Mouse (Mus musculus) MEL (cell line): Measurements from ENCODE around the gene Tbxas1. TPM values are rescaled to one million over a fixed set of nuclear protein-coding genes. Genes with fewer than 3 reads are reported as not detected.

Source experiments
- DNase-seq: peaks from one replicate; pipeline ENCODE4 v3.0.0; 2011; ENCODE audit warnings: low read depth, low spot score
- H3K27ac ChIP-seq: 2 replicates; pipeline ENCODE4 v1.5.1; 2012; ENCODE audit warnings: low read depth, mild to moderate bottlenecking, control low read depth, low read length, moderate library complexity; ENCODE audit not compliant: control insufficient read depth
- H3K27me3 ChIP-seq, 2 experiments: fragments of 150-350 bp in 1 of 2; sonication (generic) in 1 of 2; 2 replicates each; pipeline ENCODE4 v1.6.1; 2012; ENCODE audit warnings: low read length in 2 of 2, mild to moderate bottlenecking in 2 of 2, improper control_type of control experiment in 1 of 2, moderate library complexity in 1 of 2; ENCODE audit not compliant: insufficient read depth in 2 of 2, control insufficient read depth in 1 of 2
- H3K36me3 ChIP-seq, 2 experiments: 2 replicates each; pipeline ENCODE4 v1.6.1; 2012 to 2014; ENCODE audit warnings: low read length in 2 of 2, improper control_type of control experiment in 1 of 2, inconsistent platforms in 1 of 2, mild to moderate bottlenecking in 1 of 2; ENCODE audit not compliant: insufficient read depth in 2 of 2, control insufficient read depth in 1 of 2
- H3K4me1 ChIP-seq, 2 experiments: fragments of 150-350 bp in 1 of 2; sonication (generic) in 1 of 2; 2 replicates each; pipeline ENCODE4 v1.6.1; 2012; ENCODE audit warnings: low read length in 2 of 2, improper control_type of control experiment in 1 of 2, mild to moderate bottlenecking in 1 of 2; ENCODE audit not compliant: insufficient read depth in 2 of 2, control insufficient read depth in 1 of 2
- H3K4me3 ChIP-seq, 2 experiments: fragments of 150-350 bp in 1 of 2; sonication (generic) in 1 of 2; 2 replicates each; pipeline ENCODE4 v1.5.1; 2012; ENCODE audit warnings: low read depth in 2 of 2, low read length in 2 of 2, mild to moderate bottlenecking in 2 of 2, moderate library complexity in 2 of 2, control low read depth in 1 of 2, improper control_type of control experiment in 1 of 2; ENCODE audit not compliant: control insufficient read depth in 1 of 2, insufficient read depth in 1 of 2
- H3K79me2 ChIP-seq: 2 replicates; pipeline ENCODE4 v1.6.1; 2012; ENCODE audit warnings: mild to moderate bottlenecking, low read length, moderate library complexity; ENCODE audit not compliant: control insufficient read depth, poor library complexity, insufficient read depth
- H3K9ac ChIP-seq: 2 replicates; pipeline ENCODE4 v1.6.1; 2012; ENCODE audit warnings: low read depth, mild to moderate bottlenecking, control low read depth, low read length, moderate library complexity; ENCODE audit not compliant: control insufficient read depth, poor library complexity, severe bottlenecking
- H3K9me3 ChIP-seq: fragments of 150-350 bp; sonication (generic); replicated peaks from 2 replicates; pipeline ENCODE4 v1.6.1; 2012; ENCODE audit warnings: mild to moderate bottlenecking, low read length, improper control_type of control experiment, moderate library complexity; ENCODE audit not compliant: insufficient read depth
- CHD1 ChIP-seq: IDR thresholded peaks from 2 replicates; pipeline ENCODE4 v1.6.1; 2012; ENCODE audit warnings: low read depth, mild to moderate bottlenecking, inconsistent platforms, low read length, improper control_type of control experiment
- CHD2 ChIP-seq: IDR thresholded peaks from 2 replicates; pipeline ENCODE4 v1.6.1; 2011; ENCODE audit warnings: low read length, improper control_type of control experiment
- E2F4 ChIP-seq: IDR thresholded peaks from 2 replicates; pipeline ENCODE4 v1.6.1; 2011; ENCODE audit warnings: low read depth, low read length, improper control_type of control experiment, borderline replicate concordance
- EP300 ChIP-seq, 2 experiments: IDR thresholded peaks; 2 replicates each; pipeline ENCODE4 v1.6.1; 2011; ENCODE audit warnings: improper control_type of control experiment in 2 of 2, low read length in 2 of 2, low read depth in 1 of 2, mild to moderate bottlenecking in 1 of 2
- ETS1 ChIP-seq: IDR thresholded peaks from 2 replicates; pipeline ENCODE4 v1.6.1; 2012; ENCODE audit warnings: low read depth, mild to moderate bottlenecking, inconsistent platforms, low read length, improper control_type of control experiment, moderate library complexity
- GABPA ChIP-seq: IDR thresholded peaks from 2 replicates; pipeline ENCODE4 v1.6.1; 2012; ENCODE audit warnings: low read depth, mild to moderate bottlenecking, inconsistent platforms, low read length, improper control_type of control experiment, moderate library complexity
- HCFC1 ChIP-seq: IDR thresholded peaks from 2 replicates; pipeline ENCODE4 v1.6.1; 2012; ENCODE audit warnings: low read depth, mild to moderate bottlenecking, inconsistent platforms, low read length, improper control_type of control experiment, moderate library complexity
- JUND ChIP-seq: IDR thresholded peaks from 2 replicates; pipeline ENCODE4 v1.6.1; 2011; ENCODE audit warnings: low read depth, mild to moderate bottlenecking, improper control_type of control experiment, low read length
- KAT2A ChIP-seq: conservative IDR thresholded peaks from 2 replicates; pipeline ENCODE4 v1.6.1; 2012; ENCODE audit warnings: low read depth, low read length, improper control_type of control experiment, inconsistent platforms
- MAX ChIP-seq: IDR thresholded peaks from 2 replicates; pipeline ENCODE4 v1.6.1; 2011; ENCODE audit warnings: low read length, improper control_type of control experiment
- MAZ ChIP-seq: IDR thresholded peaks from 2 replicates; pipeline ENCODE4 v1.6.1; 2012; ENCODE audit warnings: low read depth, mild to moderate bottlenecking, inconsistent platforms, low read length, improper control_type of control experiment
- MEF2A ChIP-seq: IDR thresholded peaks from 2 replicates; pipeline ENCODE4 v1.6.1; 2014; ENCODE audit warnings: low read depth, mild to moderate bottlenecking, inconsistent platforms, low read length, improper control_type of control experiment; ENCODE audit not compliant: poor library complexity, insufficient replicate concordance, severe bottlenecking; ENCODE audit errors: extremely low read depth
- MXI1 ChIP-seq: IDR thresholded peaks from 2 replicates; pipeline ENCODE4 v1.6.1; 2011; ENCODE audit warnings: mild to moderate bottlenecking, low read depth, low read length, improper control_type of control experiment
- MYC ChIP-seq: IDR thresholded peaks from 2 replicates; pipeline ENCODE4 v1.6.1; 2011; ENCODE audit warnings: low read depth, mild to moderate bottlenecking, low read length, improper control_type of control experiment, moderate library complexity
- NELFE ChIP-seq: IDR thresholded peaks from 2 replicates; pipeline ENCODE4 v1.6.1; 2011; ENCODE audit warnings: low read depth, low read length, improper control_type of control experiment
- POLR2AphosphoS2 ChIP-seq: IDR thresholded peaks from 2 replicates; pipeline ENCODE4 v1.6.1; 2011; ENCODE audit warnings: low read length, improper control_type of control experiment
- POLR2AphosphoS5 ChIP-seq: IDR thresholded peaks from 2 replicates; pipeline ENCODE4 v1.6.1; 2012; ENCODE audit warnings: low read depth, borderline replicate concordance, mild to moderate bottlenecking, inconsistent platforms, low read length, moderate library complexity, mixed read lengths
- RAD21 ChIP-seq: IDR thresholded peaks from 2 replicates; pipeline ENCODE4 v1.6.1; 2011; ENCODE audit warnings: mild to moderate bottlenecking, low read depth, low read length, improper control_type of control experiment
- RCOR1 ChIP-seq: IDR thresholded peaks from 2 replicates; pipeline ENCODE4 v1.6.1; 2012; ENCODE audit warnings: low read depth, mild to moderate bottlenecking, inconsistent platforms, low read length, improper control_type of control experiment
- SIN3A ChIP-seq: IDR thresholded peaks from 2 replicates; pipeline ENCODE4 v1.6.1; 2012; ENCODE audit warnings: low read length, improper control_type of control experiment, inconsistent platforms
- SMC3 ChIP-seq: IDR thresholded peaks from 2 replicates; pipeline ENCODE4 v1.6.1; 2011; ENCODE audit warnings: low read depth, low read length, improper control_type of control experiment
- TAL1 ChIP-seq: IDR thresholded peaks from 2 replicates; pipeline ENCODE4 v1.6.1; 2012; ENCODE audit warnings: mild to moderate bottlenecking, inconsistent platforms, low read length, moderate library complexity, mixed read lengths
- TBP ChIP-seq: IDR thresholded peaks from 2 replicates; pipeline ENCODE4 v1.8.0; 2011; ENCODE audit warnings: low read depth, low read length, improper control_type of control experiment
- UBTF ChIP-seq: IDR thresholded peaks from 2 replicates; pipeline ENCODE4 v1.6.1; 2012; ENCODE audit warnings: low read depth, mild to moderate bottlenecking, inconsistent platforms, low read length, improper control_type of control experiment, moderate library complexity, borderline replicate concordance; ENCODE audit not compliant: insufficient read depth
- USF1 ChIP-seq: IDR thresholded peaks from 2 replicates; pipeline ENCODE4 v1.6.1; 2014; ENCODE audit warnings: low read depth, mild to moderate bottlenecking, inconsistent platforms, low read length, improper control_type of control experiment, moderate library complexity
- USF2 ChIP-seq, 2 experiments: IDR thresholded peaks; 2 replicates each; pipeline ENCODE4 v1.6.1; 2011 to 2012; ENCODE audit warnings: improper control_type of control experiment in 2 of 2, low read length in 2 of 2, borderline replicate concordance in 1 of 2, inconsistent platforms in 1 of 2, low read depth in 1 of 2, mild to moderate bottlenecking in 1 of 2; ENCODE audit not compliant: insufficient read depth in 1 of 2
- ZC3H11A ChIP-seq: IDR thresholded peaks from 2 replicates; pipeline ENCODE4 v1.6.1; 2012; ENCODE audit warnings: low read depth, mild to moderate bottlenecking, inconsistent platforms, low read length, improper control_type of control experiment
- ZKSCAN1 ChIP-seq: IDR thresholded peaks from 2 replicates; pipeline ENCODE4 v1.6.1; 2012; ENCODE audit warnings: low read depth, mild to moderate bottlenecking, inconsistent platforms, low read length, improper control_type of control experiment, moderate library complexity
- polyA plus RNA-seq, 2 experiments: library from polyadenylated mRNA; stranded (reverse) in 1 of 2; unstranded in 1 of 2; fragments of >175 nt in 1 of 2; fragments of >200 nt in 1 of 2; gene quantifications; 2 replicates each; pipeline versions ENCODE4 v1.2.1 to v1.2.4; 2012; ENCODE audit warnings: low replicate concordance in 2 of 2, low read depth in 1 of 2; ENCODE audit not compliant: insufficient read length in 2 of 2, insufficient read depth in 1 of 2, missing spikeins in 1 of 2
- total RNA-seq: library from RNA; depleted of rRNA; stranded (reverse); fragments of 300-350 nt; gene quantifications from 2 replicates; pipeline ENCODE4 v1.2.3, GENCODE M21; 2012

The Tbxas1 gene
- total and polyA plus RNA-seq, 3 experiments: 0.54 to 2.7 TPM; not detected in 1

GRCm38 (mm10) chr6:38839891-38840290, 35.3 kb upstream of the Tbxas1 start:
- H3K79me2 ChIP-seq: 0 out of 2 replicates have a peak, but pooled peaks cover 2% of the 10 kb centered on the region
- peaks cover 10 to 12% of the 10 kb centered on the region in 2 experiments for H3K4me1 ChIP-seq
- H3K4me3 ChIP-seq: no peak overlapping the region
- H3K9ac ChIP-seq: no peak overlapping the region
- no peaks in the 10 kb centered on the region for H3K9me3 ChIP-seq
- no peaks in the 10 kb centered on the region for H3K27me3 ChIP-seq
- no peak for TF ChIP-seq MAX
- TF ChIP-seq ZC3H11A: no peak
- TF ChIP-seq UBTF: no peak
- no peak for TF ChIP-seq MYC
- TF ChIP-seq USF2 (IDR thresholded peaks at IDR 0.05; ENCODE audit: borderline replicate concordance in 1 of 2, insufficient read depth in 1 of 2, low read depth in 1 of 2, low read length in 2 of 2): no peak
- no peak for TF ChIP-seq TAL1
- no peak for TF ChIP-seq POLR2AphosphoS5
- TF ChIP-seq MEF2A: no peak
- no peak for TF ChIP-seq CHD2
- no peak for TF ChIP-seq TBP
- no peak for TF ChIP-seq CHD1
- TF ChIP-seq JUND: no peak
- TF ChIP-seq SMC3: no peak
- TF ChIP-seq NELFE: no peak
- TF ChIP-seq KAT2A: no peak
- TF ChIP-seq ZKSCAN1: no peak
- TF ChIP-seq GABPA: no peak
- peaks cover 0 to 19% of the 10 kb centered on the region in 2 experiments; a peak in 2 of 4 replicates for H3K36me3 ChIP-seq
- H3K27ac ChIP-seq: no peak overlapping the region
- no peak for DNase-seq

DNA sequence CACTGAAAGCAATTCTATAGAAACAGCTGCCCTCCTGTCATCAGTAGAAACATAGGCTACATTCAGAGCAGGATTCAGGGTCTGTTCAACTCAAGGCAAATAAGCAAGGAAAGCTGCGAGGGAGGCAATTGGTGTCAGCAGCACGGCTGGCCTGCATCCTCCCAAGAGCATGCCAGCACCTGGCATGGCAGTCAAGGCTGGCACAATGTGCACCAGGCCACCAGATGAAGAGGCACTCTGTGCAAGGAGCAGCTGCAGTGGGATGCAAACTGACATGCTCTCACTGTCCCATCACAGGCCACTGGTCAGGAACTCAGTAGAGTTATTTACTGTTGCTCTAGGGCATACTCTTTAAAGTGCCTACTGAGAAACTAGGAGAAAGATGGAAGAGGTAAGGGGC, 34.8 kb upstream of the Tbxas1 start:
- peaks cover 0 to 15% of the 10 kb centered on the region in 2 experiments; a peak in 2 of 4 replicates for H3K36me3 ChIP-seq
- TF ChIP-seq UBTF (no peak), POLR2AphosphoS5 (no peak), SIN3A (no peak), KAT2A (no peak), MXI1 (no peak), USF1 (no peak), SMC3 (no peak), MAZ (no peak), HCFC1 (no peak), ETS1 (no peak), USF2 (IDR thresholded peaks at IDR 0.05; ENCODE audit: borderline replicate concordance in 1 of 2, insufficient read depth in 1 of 2, low read depth in 1 of 2, low read length in 2 of 2) (no peak), CHD1 (no peak), MAX (no peak), POLR2AphosphoS2 (no peak), ZC3H11A (no peak), RCOR1 (no peak), E2F4 (no peak), GABPA (no peak), EP300 (IDR thresholded peaks at IDR 0.05; ENCODE audit: low read depth in 1 of 2, low read length in 2 of 2) (no peak), RAD21 (no peak)
- TF ChIP-seq, all 39 proteins: peak for 0
- H3K4me1 ChIP-seq: peaks cover 8 to 12% of the 10 kb centered on the region in 2 experiments
- no peaks in the 10 kb centered on the region for H3K27me3 ChIP-seq
- H3K9ac ChIP-seq: no peak overlapping the region
- H3K9me3 ChIP-seq: no peaks in the 10 kb centered on the region
- DNase-seq: no peak
- H3K27ac ChIP-seq: no peak overlapping the region
- H3K79me2 ChIP-seq: 0 out of 2 replicates have a peak, but pooled peaks cover 2% of the 10 kb centered on the region
- no peak overlapping the region for H3K4me3 ChIP-seq
